Mouse (Mus musculus) liver, embryonic 16.5 days (tissue): Measurements from ENCODE around the gene Rnf148. TPM values are rescaled to one million over a fixed set of nuclear protein-coding genes. Genes with fewer than 3 reads are reported as not detected.

Experiments used
- ATAC-seq: fragments of 200-750 bp; cut with Nextera tagmentation; 2 replicates; pipeline ENCODE4 v1.8.0; 2017; ENCODE audit warnings: low read depth, mild to moderate bottlenecking, moderate number of reproducible peaks, moderate library complexity
- H3K27ac ChIP-seq: fragments of 300-500 bp; sonication (generic); 2 replicates; pipeline ENCODE4 v1.5.1; 2014; ENCODE audit warnings: mild to moderate bottlenecking, low read length
- H3K27me3 ChIP-seq: fragments of 300-500 bp; sonication (generic); 2 replicates; pipeline ENCODE4 v1.6.1; 2014; ENCODE audit warnings: low read depth, low read length, mixed read lengths; ENCODE audit not compliant: control insufficient read depth, insufficient read depth
- H3K36me3 ChIP-seq: fragments of 300-500 bp; sonication (generic); 2 replicates; pipeline ENCODE4 v1.6.1; 2014; ENCODE audit warnings: mild to moderate bottlenecking; ENCODE audit not compliant: control insufficient read depth, insufficient read depth
- H3K4me1 ChIP-seq: fragments of 300-500 bp; sonication (generic); 2 replicates; pipeline ENCODE4 v1.6.1; 2014; ENCODE audit warnings: low read depth, low read length, mixed read lengths; ENCODE audit not compliant: control insufficient read depth
- H3K4me2 ChIP-seq: fragments of 300-500 bp; sonication (generic); 2 replicates; pipeline ENCODE4 v1.6.1; 2014; ENCODE audit warnings: low read depth, low read length, mixed read lengths
- H3K4me3 ChIP-seq: fragments of 300-500 bp; sonication (generic); 2 replicates; pipeline ENCODE4 v1.5.1; 2014; ENCODE audit warnings: low read depth, mild to moderate bottlenecking, low read length
- H3K9ac ChIP-seq: fragments of 300-500 bp; sonication (generic); 2 replicates; pipeline ENCODE4 v1.6.1; 2014; ENCODE audit warnings: low read depth, low read length
- H3K9me3 ChIP-seq: fragments of 300-500 bp; sonication (generic); replicated peaks from 2 replicates; pipeline ENCODE4 v1.6.1; 2016; ENCODE audit warnings: low read length; ENCODE audit not compliant: control insufficient read depth
- WGBS: fragments of 180-500 bp; shearing (Covaris S2); extraction: QIAGEN DNeasy Blood & Tissue Kit; methylation state at CpG from one replicate; pipeline ENCODE4 v1.1.7; 2014; ENCODE audit not compliant: insufficient replicate concordance; 5-methylcytosine and 5-hydroxymethylcytosine counted together
- polyA plus RNA-seq: library from polyadenylated mRNA; unstranded; fragments of >200 nt; fragmentation: Nextera tagmentation; extraction: Ambion mirVana; gene quantifications from 2 replicates; pipeline ENCODE4 v1.2.1, GENCODE M21; 2015

Gene Rnf148
- polyA plus RNA-seq, result not detected in 2 replicates

- WGBS, result 75% methylated on average over 2 of the region's 2 CpGs
- H3K4me3 ChIP-seq, result no peak within 1 kb of the TSS
- ATAC-seq, result no peak
- H3K4me1 ChIP-seq, result no peaks in the 10 kb centered on the region
- H3K9me3 ChIP-seq, result no peaks in the 10 kb centered on the region
- no peaks in the 10 kb centered on the region for H3K27me3 ChIP-seq
- no peak within 1 kb of the TSS for H3K9ac ChIP-seq
- H3K27ac ChIP-seq, result no peak within 1 kb of the TSS
- H3K36me3 ChIP-seq, result no peaks in the 10 kb centered on the region
- H3K4me2 ChIP-seq, result no peak within 1 kb of the TSS
These were observed at the start of gene Rnf148 for GRCm38 (mm10) chr6:23655036-23655435. Gene Rnf148, minus strand, starts transcription at chr6:23655136.

- H3K9ac ChIP-seq, result no peak overlapping the region
- H3K4me1 ChIP-seq, result no peaks in the 10 kb centered on the region
- no peaks in the 10 kb centered on the region for H3K27me3 ChIP-seq
- H3K4me3 ChIP-seq, result no peak overlapping the region
- ATAC-seq, result no peak
- WGBS, result 54% methylated on average over 3 of the region's 3 CpGs
- no peaks in the 10 kb centered on the region for H3K9me3 ChIP-seq
- H3K27ac ChIP-seq, result no peak overlapping the region
- no peaks in the 10 kb centered on the region for H3K36me3 ChIP-seq
- H3K4me2 ChIP-seq, result no peak overlapping the region
These were observed 45.9 kb upstream of the Rnf148 start for GRCm38 (mm10) chr6:23700879-23701278.

GRCm38 (mm10) chr6:23678172-23678571 lies 23.2 kb upstream of the Rnf148 start:
- H3K4me3 ChIP-seq, result no peak overlapping the region
- H3K27ac ChIP-seq, result no peak overlapping the region
- H3K36me3 ChIP-seq, result no peaks in the 10 kb centered on the region
- H3K9ac ChIP-seq, result no peak overlapping the region
- H3K9me3 ChIP-seq, result no peaks in the 10 kb centered on the region
- no peaks in the 10 kb centered on the region for H3K27me3 ChIP-seq
- 48% methylated on average over 1 of the region's 1 CpGs for WGBS
- ATAC-seq, result no peak
- H3K4me2 ChIP-seq, result no peak overlapping the region
- H3K4me1 ChIP-seq, result no peaks in the 10 kb centered on the region

GRCm38 (mm10) chr6:23650205-23650604 lies 4.7 kb downstream of the Rnf148 start, which contains the start of gene Rnf133:
Gene Rnf133, minus strand, starts transcription at chr6:23650305.
- no peak within 1 kb of the TSS for H3K4me3 ChIP-seq
- ATAC-seq, result no peak
- no peak within 1 kb of the TSS for H3K27ac ChIP-seq
- no peak within 1 kb of the TSS for H3K9ac ChIP-seq
- 53% methylated on average over 2 of the region's 2 CpGs for WGBS
- no peaks in the 10 kb centered on the region for H3K27me3 ChIP-seq
- no peaks in the 10 kb centered on the region for H3K4me1 ChIP-seq
- H3K36me3 ChIP-seq, result no peaks in the 10 kb centered on the region
- H3K4me2 ChIP-seq, result no peak within 1 kb of the TSS
- no peaks in the 10 kb centered on the region for H3K9me3 ChIP-seq

- no peaks in the 10 kb centered on the region for H3K9me3 ChIP-seq
- H3K4me3 ChIP-seq, result no peak overlapping the region
- H3K9ac ChIP-seq, result no peak overlapping the region
- no peaks in the 10 kb centered on the region for H3K4me1 ChIP-seq
- 24% methylated on average over 8 of the region's 8 CpGs for WGBS
- no peak overlapping the region for H3K27ac ChIP-seq
- no peak overlapping the region for H3K4me2 ChIP-seq
- ATAC-seq, result no peak
- H3K36me3 ChIP-seq, result no peaks in the 10 kb centered on the region
- no peaks in the 10 kb centered on the region for H3K27me3 ChIP-seq
These were observed 6.2 kb downstream of the Rnf148 start for GRCm38 (mm10) chr6:23648732-23649131.

- H3K9me3 ChIP-seq, result no peaks in the 10 kb centered on the region
- no peaks in the 10 kb centered on the region for H3K27me3 ChIP-seq
- no peaks in the 10 kb centered on the region for H3K4me1 ChIP-seq
- H3K4me2 ChIP-seq, result no peak overlapping the region
- H3K4me3 ChIP-seq, result no peak overlapping the region
- no peaks in the 10 kb centered on the region for H3K36me3 ChIP-seq
- no peak for ATAC-seq
- H3K27ac ChIP-seq, result no peak overlapping the region
- 55% methylated on average over 7 of the region's 7 CpGs for WGBS
- H3K9ac ChIP-seq, result no peak overlapping the region
These were observed 7.2 kb downstream of the Rnf148 start for GRCm38 (mm10) chr6:23647627-23648247.

GRCm38 (mm10) chr6:23637081-23637480 lies 17.9 kb downstream of the Rnf148 start:
- H3K4me3 ChIP-seq, result no peak overlapping the region
- no peak for ATAC-seq

GRCm38 (mm10) chr6:23635208-23635607 lies 19.7 kb downstream of the Rnf148 start:
- Histone ChIP-seq H3K27ac (no peak overlapping the region), H3K9ac (no peak overlapping the region), H3K4me2 (no peak overlapping the region), H3K36me3 (no peaks in the 10 kb centered on the region), H3K9me3 (no peaks in the 10 kb centered on the region), H3K27me3 (no peaks in the 10 kb centered on the region), H3K4me1 (no peaks in the 10 kb centered on the region), H3K4me3 (no peak overlapping the region)
- no peak for ATAC-seq
- 55% methylated on average over 3 of the region's 3 CpGs for WGBS

More at GRCm38 (mm10) chr6:23637081-23637480, 17.9 kb downstream of the Rnf148 start:
- H3K4me2 ChIP-seq, result no peak overlapping the region
- no peaks in the 10 kb centered on the region for H3K27me3 ChIP-seq
- no peaks in the 10 kb centered on the region for H3K36me3 ChIP-seq
- H3K9ac ChIP-seq, result no peak overlapping the region
- no peaks in the 10 kb centered on the region for H3K9me3 ChIP-seq
- no peaks in the 10 kb centered on the region for H3K4me1 ChIP-seq
- no peak overlapping the region for H3K27ac ChIP-seq
- 44% methylated on average over 3 of the region's 3 CpGs for WGBS

- Histone ChIP-seq H3K4me2 (no peak overlapping the region), H3K4me3 (no peak overlapping the region), H3K27me3 (no peaks in the 10 kb centered on the region), H3K9me3 (no peaks in the 10 kb centered on the region), H3K27ac (no peak overlapping the region), H3K9ac (no peak overlapping the region), H3K4me1 (no peaks in the 10 kb centered on the region), H3K36me3 (no peaks in the 10 kb centered on the region)
- WGBS, result 73% methylated on average over 9 of the region's 9 CpGs
- no peak for ATAC-seq
These were observed 20.9 kb downstream of the Rnf148 start for GRCm38 (mm10) chr6:23634016-23634415.
